Mouse (Mus musculus): ENCODE data around the gene Znhit1.

DNA sequence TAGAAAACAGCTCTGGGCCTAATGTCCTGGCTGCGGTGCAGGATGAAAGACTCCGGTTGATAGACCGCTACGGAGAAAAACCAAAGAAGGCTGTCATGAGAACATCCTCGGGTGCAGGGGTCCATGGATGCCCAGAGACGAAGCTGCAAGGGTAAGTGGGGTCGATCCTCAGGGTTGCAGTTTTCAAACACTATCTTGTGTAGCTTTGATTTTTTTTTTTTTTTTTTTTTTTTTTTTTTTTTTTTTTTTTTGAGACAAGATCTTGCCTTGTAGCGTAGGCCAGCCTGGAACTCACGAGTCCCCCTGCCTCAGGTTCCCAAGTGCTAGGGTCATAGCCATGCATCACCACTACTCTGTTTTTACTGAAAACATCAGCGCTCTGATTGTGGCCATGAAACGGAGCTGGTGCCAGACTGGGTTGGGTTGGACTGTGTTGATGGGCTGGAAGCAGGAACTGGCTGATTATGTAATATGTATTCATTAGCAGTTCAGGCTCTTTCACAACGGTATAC, 34.3 kb downstream of the Znhit1 start:
- TF ChIP-seq CTCF (IDR thresholded peaks at IDR 0.05; ENCODE audit: extremely low read depth, insufficient read length, insufficient replicate concordance, low read depth, low read length) = no peak
- TF ChIP-seq POLR2A (IDR thresholded peaks at IDR 0.05; ENCODE audit: low read depth, low read length) = no peak
